Mouse (Mus musculus): ENCODE measurements around the gene Gm20390.

The Gm20390 gene

GRCm38 (mm10) chr11:93968005-93968847 is at the start of gene Gm20390, which contains the start of gene Nme1:
Gene Gm20390, minus strand, starts transcription at chr11:93968293.
Gene Nme1, minus strand, starts transcription at chr11:93968521.
- peak; percentile 98 for DNase-seq (ENCODE audit: low spot score)

- DNase-seq (ENCODE audit: low spot score), result no peak
Measured at GRCm38 (mm10) chr11:94003346-94003745, 35.3 kb upstream of the Gm20390 start.

DNA sequence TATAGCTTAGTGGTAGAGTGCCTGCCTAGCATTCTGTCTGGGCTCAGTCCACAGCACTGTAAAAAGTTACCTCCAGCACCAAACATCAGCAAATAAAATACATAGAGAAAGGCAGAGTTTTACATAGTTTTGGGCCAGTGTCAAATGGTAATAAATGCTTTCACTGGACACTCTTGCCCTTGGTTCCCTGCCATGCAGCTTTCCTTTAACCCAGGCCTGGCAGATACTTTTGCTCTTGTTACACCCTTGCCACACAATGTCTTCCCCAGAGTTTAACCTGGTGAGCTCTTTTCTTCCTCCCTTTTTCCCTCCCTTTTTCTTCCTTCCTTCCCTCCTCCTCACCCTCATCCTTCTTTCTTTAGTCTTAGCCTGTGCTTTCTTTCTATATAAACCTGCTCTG is 31.2 kb upstream of the Gm20390 start:
- DNase-seq (ENCODE audit: low spot score), result peak; percentile 58

GRCm38 (mm10) chr11:93997141-93997775 is 29.2 kb upstream of the Gm20390 start:
- peak; percentile 43 for DNase-seq (ENCODE audit: low spot score)

DNA sequence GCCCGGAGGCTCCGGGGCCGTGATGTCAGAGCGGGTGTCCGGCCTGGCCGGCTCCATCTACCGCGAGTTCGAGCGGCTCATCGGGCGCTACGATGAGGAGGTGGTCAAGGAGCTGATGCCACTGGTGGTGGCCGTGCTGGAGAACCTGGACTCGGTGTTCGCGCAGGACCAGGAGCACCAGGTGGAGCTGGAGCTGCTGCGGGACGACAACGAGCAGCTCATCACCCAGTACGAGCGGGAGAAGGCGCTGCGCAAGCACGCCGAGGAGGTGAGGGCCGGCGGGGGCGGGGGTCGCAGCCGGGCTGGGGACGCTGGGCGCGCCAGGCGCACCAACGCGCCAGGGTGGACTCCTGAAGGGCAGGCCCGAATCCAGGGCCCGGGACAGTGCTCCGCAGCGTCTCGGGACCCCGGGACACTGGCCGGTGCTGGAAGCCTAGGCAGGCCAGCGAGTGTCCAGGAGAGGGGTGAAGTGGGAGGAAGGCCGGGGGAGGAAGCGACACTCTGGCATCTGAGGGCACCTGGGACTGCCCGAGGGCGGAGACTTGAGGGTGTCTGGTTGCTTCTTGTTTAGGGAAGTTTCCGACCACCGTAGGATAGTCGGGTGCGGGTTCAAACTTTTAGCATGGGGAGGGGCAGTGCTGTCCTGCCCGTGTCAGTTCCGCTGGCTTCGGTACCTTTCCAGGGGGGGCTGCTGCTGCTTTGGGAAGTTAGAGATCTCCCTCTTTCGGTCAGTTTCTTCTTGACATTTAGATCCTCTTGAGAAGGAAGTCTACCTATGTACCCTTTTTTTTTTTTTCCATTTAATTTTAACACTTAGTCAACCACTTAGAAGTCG is 28.4 kb upstream of the Gm20390 start:
- DNase-seq (ENCODE audit: low spot score), result peak; percentile 51

DNA sequence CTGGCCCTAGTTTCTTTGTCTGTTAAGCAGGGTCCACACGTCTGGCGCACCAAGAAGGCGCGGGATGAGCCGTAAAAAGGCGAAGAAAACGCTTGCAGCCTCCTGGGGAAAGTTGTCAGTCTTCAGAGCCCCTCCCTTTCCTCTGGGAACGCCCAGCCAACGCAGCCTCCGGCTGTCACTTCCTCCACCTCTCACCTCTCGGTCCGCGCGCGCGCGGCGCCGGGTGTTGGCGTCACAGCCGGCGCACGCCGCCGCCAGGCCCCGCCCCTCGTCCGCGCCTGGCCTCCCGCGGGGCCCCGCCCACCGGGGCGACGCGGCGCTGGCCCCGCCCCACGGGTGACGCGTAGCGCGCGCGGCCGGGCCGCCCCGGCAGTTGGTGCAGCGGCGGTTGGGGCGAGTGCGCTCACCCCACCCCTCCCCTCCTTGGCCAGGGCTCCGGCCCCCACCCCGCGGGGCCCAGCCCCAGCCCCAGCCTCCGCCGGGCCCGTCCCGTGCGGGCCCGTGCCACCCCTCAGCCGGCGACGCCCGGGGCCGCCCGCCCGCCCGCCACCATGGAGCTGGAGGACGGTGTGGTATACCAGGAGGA is 27.7 kb upstream of the Gm20390 start, which contains the start of gene Spag9:
Spag9 (plus strand) TSS at position 372 of the 586 bp plus-strand sequence.
- peak; percentile 96 for DNase-seq (ENCODE audit: low spot score)

DNA sequence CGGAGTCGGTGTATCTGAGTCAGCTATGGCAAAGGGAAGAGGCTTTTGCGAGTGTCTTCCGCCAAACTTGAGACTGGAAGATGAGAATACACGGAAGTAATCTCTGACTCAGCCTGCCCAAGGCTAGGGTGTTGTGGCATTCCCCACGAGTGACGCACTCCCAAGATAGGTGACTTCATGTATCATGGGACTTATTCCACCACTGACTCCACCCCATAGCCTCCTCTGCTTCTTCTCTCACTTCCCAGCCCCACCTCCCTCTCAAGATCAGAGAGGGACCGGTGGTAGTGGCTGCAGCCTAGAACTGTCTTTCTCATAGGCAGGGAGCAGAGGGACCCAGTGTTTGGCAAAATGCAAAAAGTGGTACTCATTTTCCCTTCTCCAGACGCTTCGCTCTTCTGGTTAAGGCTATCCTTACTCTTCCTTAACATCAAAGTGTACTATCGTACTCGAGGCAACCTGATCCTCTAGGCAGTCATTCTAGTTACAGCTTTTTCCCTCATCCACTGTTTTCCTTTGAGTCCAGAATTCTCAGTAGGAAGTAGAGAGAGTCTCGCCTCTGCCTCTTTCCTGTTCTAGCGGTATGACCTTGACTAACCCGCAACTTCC is 27.1 kb upstream of the Gm20390 start:
- peak; percentile 92 for DNase-seq (ENCODE audit: low spot score)

DNA sequence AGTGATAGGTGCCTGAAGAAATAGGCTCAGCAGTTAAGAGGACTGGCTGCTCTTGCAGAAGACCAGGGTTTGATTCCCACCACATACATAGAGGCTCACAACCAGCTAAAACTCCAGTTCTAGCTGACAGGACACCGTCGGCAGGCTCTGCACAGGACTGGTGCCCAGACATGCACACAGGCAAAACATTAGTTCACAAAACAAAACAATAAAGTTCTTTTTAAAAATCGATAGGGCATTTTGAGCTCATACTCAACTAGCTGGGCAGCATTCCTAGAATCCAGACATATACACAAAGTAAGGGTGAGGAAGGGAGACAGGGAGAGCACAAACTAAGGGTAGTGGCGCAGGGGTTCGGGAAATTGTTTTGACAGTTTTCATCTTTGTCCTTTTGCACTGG is 26.4 kb upstream of the Gm20390 start:
- DNase-seq (ENCODE audit: low spot score), result no peak

DNA sequence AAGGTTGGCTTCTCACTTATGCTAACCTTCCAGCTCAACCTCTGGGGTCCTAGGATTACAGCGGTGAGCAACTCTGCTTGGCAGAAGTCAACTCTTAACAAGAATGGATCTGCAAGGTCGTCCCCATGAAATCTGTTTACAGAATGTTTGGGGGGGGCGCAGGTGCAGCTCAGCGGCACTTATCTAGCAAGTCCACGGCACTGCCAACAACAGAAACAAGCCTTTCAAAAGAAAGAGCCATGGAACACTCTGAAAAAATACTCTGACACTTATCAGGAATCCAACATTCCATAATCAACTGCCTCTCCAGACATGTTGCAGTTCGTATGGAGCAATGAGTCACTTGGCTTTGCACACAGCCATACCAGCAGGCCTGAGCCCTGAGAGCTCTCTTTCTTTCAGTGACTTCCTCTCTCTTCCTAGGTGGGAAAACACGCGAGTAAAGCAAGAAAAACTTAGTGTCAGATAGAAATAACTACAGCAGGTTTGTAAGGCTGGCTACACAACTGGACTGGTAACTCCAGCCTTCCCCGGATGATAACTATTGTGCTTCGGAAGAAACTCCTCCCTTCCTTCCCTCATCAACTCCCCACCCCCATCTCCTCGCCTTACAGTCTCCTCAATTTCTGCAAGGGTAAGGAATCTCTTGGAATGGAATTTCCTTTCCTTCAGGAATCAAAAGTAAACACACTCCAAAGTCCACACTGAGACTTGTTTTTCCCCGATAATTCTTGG is 20.4 kb upstream of the Gm20390 start:
- DNase-seq (ENCODE audit: low spot score), result peak; percentile 37

- peak; percentile 61 for DNase-seq (ENCODE audit: low spot score)
Measured at GRCm38 (mm10) chr11:93987625-93988327, 19.7 kb upstream of the Gm20390 start.

- DNase-seq (ENCODE audit: low spot score), result no peak
Measured at GRCm38 (mm10) chr11:93987026-93987425, 18.9 kb upstream of the Gm20390 start.

DNA sequence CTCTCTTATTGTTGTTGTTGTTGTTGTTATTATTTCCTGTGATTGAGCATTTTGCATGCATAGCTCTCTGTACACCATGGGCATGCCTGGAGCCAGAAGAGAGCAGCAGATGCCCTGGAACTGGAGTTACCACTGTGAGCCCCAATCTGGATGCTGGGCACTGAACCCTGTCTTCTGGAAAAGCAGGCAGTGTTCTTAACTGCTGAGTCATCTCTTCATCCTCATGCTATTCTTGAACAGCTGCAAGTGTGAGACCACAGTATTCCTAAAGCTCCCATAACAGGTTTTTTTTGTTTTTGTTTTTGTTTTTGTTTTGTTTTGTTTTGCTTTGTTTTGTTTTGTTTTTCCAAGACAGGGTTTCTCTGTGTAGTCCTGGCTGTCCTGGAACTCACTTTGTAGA is 18.2 kb upstream of the Gm20390 start:
- no peak for DNase-seq (ENCODE audit: low spot score)

GRCm38 (mm10) chr11:93985265-93985664 is 17.2 kb upstream of the Gm20390 start:
- DNase-seq (ENCODE audit: low spot score), result no peak

DNA sequence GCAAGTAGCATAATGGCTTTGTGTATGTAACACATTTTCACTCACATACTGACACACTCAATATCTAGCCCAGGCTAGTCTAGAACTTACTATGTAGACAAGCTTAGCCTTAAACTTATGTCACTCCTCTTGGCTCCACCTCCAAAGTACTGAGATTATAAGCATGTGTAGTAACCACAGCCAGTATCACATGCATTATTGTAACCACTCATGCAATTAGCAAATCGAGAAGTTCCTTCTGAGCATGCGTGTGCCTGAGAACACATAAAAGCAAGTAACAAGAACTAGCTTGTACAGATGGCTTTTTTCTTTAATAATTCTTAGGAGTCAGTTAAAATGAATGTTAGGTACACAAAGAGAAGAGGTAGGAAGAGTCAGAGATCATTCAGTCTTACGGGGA is 16.5 kb upstream of the Gm20390 start:
- no peak for DNase-seq (ENCODE audit: low spot score)

DNA sequence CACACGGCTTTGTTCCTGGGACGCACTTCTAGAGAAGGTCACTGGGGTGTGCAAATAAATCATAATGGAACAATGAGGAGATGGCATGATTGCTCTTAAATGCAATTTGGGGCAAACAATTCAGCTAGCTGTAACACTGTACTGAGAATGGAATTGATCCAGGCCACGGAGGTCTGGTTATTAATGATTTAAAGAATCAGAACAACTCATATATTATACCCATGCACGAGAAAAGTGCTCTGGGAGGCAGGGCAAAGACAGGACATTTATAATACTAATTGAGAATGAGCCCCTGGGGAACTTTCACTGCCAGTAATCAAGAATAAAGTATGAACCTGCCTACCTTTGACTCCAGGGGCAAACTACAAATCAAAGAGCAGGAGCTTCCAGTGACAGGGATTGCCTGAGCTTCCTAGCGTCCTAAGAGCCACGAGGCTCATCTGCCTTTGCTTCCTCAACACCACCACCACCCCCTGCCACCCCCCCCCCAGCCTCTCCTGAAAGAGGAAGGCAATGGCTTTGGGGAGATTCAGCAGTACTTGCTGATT is 11.5 kb upstream of the Gm20390 start:
- no peak for DNase-seq (ENCODE audit: low spot score)

DNA sequence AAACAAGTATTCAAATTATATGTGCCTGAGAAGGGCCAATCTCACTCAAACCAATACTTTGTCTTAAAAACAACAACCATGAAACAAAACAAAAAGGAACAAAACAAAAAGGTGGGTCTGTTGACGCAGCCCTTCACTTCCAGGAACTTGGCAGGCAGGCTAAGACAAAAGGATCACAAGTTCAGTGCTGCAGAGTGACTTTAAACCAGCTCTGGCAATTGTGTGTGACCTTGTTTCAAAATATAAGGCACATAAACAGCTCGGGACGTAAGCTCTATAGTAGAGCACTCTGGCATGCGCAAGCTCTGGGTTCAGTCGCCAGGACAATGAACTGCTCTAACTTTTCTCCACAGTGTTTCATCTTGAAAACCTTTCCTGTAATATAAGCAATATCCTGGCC is 4.9 kb upstream of the Gm20390 start:
- DNase-seq (ENCODE audit: low spot score), result no peak

- DNase-seq (ENCODE audit: low spot score), result no peak
Measured at GRCm38 (mm10) chr11:93969799-93970198, 1.7 kb upstream of the Gm20390 start.

- no peak for DNase-seq (ENCODE audit: low spot score)
Measured at GRCm38 (mm10) chr11:93969171-93969570, 1.1 kb upstream of the Gm20390 start.

DNA sequence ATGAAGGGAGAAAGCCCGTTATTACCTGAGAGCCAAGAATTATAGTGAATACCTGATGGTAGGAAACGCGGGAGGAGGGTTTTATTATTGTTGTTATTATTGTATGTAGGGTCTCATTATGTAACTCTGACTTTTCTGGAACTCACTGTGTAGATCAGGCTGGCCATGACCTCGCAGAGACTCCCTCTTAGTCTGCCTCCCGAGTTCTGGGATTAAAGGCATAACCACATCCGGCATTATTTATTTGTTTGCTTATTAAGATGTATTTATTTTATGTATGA is 695 bp upstream of the Gm20390 start:
- DNase-seq (ENCODE audit: low spot score), result no peak

DNA sequence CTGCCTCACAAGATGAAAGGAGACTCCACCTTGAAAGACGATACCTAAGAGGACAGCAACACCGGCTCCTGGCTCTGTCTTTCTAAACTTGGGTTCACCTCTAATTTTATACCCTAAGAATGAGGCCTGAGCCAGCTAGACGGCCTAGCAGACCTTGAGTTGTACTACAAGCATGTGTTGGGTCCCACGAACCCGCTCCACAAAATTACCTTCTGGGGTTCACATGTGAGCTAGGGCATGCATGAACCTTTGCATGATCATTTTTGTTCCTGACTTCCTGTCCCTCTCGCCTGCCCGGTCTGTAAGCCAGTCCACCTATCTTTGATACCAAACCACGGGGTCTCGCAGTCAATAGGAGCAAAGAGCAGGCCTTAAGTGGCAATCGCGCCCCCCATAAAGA is 712 bp downstream of the Gm20390 start:
- DNase-seq (ENCODE audit: low spot score), result no peak

Data from adipocyte (in vitro differentiated cells).